Mouse (Mus musculus): Measurements from ENCODE around the gene Mark1.

DNA sequence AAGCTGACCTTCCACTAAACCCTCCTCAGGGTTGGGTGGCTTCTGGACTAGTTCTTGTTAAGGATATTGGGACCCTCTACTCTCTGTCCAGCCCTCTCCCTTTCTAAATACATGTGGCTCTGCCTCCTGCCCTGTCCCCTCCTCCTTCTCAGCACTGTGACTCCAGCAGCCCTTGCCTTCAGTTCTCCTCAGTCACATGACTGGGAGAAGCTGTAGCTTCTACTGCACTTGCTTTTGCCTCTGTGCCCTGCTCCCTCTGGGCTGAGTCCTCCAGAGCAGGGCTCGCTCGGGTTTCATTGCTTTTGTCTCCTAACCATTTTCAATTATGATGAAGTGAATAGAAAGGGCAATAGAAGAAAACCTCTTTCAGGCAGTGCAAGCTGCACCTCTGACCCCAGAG lies 12.6 kb downstream of the Mark1 start:
- TF ChIP-seq CTCF (IDR thresholded peaks at IDR 0.05; ENCODE audit: borderline replicate concordance, extremely low read depth, insufficient read depth, insufficient read length), result no peak
- TF ChIP-seq POLR2A (IDR thresholded peaks at IDR 0.05; ENCODE audit: borderline replicate concordance, extremely low read depth, insufficient read depth, insufficient read length, poor library complexity, severe bottlenecking), result no peak
